Mouse (Mus musculus) lung, adult 18-20 months (tissue): ENCODE measurements around the gene Ank2.

Experiments used
- DNase-seq, 2 experiments: peaks; one replicate each; pipeline ENCODE4 v3.0.0; 2022; ENCODE audit warnings: mixed read lengths in 2 of 2

Ank2 gene

DNA sequence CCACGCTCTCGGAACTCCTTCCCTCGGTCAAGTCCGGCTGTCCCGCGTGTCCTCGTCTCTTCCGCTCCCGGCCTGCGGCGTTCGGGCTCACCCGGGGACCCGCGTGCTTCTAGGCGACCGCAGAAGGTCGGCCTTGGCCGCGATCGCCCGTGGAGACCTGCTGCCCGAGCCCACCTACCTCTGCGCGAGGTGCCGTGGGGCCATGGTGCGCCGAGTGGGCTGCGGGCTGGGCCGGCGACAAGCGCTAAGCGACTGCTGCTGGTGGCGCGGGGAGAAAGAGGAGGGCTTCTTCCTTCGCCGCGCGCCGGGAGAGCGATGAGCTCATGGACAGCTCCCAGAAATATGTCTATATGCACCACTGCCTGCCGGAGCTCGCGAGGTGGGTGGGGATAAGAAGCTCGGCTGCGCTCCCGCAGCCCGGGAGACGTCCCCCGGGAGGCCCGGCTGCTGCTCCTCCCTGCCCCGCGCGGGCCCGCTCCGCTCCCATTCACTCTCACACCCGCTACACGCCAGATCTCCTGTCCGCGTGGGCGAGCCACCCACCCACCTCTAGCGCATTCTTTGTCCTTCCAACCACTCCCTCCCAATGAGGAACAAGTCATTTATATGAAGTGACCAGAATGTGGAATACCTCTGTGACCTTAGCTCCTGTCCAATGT, at the start of gene Ank2:
Ank2 (minus strand) TSS at position 609 of the 659 bp plus-strand sequence.
- DNase-seq, result no peak

DNA sequence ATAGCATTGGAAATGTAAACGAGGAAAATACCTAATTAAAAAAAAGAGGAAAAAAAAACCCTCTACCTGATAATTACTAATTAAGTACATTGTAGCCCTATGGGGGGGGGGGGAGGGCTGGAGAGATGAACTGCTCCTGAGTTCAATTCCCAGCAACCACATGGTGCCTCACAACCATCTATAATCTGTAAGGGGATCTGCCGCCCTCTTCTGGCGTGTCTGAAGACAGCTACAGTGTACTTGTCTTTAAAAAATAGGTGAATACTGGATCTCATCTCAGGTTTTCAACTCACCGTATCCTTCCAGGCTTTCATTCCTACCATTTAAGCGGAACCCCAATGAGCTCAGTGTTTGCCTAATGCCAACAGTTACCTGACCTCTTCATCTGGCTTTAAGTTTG, 48.7 kb upstream of the Ank2 start:
- DNase-seq, result peak in 1 of 2 experiments; percentile 6

DNA sequence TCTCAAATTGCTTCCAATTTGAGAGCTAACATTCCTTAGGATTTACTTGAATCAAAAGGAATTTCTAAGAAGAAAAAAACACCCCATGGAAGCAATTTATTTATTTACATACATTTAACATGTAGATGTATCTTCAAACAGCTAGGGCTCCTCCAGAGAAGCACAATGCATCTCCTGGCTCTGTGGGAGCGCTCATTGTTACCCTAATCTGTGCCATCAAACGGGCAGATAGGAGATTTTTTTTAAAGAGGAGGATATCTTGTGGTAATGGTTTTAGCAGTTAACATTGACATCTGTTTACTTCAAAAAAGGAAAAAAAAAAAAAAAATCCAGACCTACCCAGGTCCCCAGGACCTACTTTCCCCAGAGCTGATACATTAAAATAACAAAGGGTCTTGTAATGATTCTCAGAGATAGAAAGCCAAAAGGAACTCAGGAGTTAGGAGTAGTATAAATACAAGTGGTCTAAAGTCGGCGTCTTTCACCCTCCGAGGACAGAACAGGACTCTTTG, 45.5 kb upstream of the Ank2 start:
- no peak for DNase-seq

DNA sequence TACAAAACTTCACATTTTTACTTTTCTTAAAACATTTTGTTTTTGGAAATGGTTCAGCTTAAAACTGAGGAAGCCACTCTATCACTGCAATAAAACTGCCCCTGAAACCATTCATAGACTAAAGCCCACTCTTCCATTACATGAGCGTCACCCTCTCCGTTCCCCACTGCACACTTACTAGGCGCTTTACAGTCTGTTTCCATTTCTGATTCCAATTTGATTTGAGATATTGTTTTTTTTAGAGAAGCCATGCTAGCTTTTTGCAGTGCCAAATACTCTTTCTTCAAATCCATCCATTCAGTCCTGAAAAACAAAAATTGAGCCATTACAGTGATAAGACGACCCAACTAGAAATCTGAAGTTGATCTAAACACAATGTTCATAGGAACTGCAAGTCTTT, 44.8 kb upstream of the Ank2 start:
- no peak for DNase-seq

DNA sequence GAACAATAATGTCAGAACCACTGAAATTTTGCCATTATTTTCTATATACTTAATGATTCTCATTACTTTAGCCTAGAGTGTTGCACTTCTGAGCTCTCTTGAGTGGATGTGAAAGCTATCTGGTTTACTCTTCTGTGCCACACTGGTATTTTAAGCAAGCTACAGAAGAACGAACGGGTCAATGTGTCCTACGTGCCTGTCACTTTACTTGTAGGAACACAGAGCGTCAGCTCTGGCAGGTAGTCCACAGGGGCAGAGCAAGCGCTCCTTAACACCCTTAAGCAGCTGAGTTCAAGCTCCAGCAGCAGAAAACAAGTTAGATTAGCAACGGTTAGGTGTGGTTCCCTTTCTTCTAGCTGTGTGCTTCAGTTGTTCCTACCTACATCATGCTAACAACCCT, 40.0 kb upstream of the Ank2 start:
- DNase-seq, result no peak

DNA sequence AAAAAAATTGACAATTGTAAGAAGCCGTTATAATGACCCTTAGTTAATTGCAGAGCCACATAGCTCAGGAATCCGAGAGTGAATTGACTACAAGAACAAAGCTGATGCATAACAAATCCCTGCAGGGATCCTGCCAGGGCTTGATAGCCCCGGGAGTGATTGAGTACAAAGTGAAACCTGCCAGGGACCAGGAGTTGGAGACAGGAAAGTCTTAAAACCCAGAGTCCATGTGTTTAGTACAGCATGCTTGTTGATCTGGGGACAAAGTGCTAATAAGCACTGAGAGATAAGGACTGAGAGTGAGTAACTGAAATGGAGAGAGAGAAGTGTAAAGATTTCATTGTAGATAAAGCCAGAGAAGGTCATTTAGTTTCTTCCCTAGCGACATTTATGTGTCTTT, 31.1 kb upstream of the Ank2 start:
- no peak for DNase-seq

DNA sequence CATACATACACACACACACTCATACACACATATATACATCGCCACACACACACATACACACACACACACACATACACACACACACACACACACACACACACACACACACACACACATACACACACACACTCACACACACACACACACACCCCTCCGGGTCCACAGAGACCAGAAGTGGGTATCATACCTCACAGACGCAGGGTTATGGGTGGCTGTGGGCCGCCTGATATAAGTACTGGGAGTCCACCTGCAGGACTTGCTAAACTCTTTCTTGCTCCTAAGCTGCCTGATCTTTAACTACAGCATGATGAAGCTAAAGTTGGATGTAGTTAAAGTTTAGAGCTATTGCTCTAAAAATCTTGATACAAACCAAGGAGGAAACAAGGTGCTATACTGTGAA, 30.7 kb upstream of the Ank2 start:
- DNase-seq, result no peak

DNA sequence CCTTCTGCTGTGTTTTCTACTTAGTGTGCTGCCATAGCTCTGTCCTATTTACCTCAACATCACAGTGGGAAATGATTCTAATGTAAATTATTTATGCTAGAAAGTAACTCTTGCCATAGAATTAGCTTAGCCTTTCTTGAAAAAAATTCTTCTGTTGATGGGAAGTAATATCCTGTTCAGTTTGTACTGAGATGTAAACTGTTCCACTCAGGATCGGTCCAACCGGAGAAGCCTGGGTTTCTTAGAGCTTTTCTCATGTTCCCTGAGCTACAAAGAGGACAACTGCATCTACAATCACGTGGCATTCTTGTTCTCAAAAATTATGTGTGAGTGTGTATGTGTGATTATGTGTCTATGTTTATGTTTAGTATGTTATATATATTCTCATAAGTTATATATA, 30.1 kb upstream of the Ank2 start:
- no peak for DNase-seq

DNA sequence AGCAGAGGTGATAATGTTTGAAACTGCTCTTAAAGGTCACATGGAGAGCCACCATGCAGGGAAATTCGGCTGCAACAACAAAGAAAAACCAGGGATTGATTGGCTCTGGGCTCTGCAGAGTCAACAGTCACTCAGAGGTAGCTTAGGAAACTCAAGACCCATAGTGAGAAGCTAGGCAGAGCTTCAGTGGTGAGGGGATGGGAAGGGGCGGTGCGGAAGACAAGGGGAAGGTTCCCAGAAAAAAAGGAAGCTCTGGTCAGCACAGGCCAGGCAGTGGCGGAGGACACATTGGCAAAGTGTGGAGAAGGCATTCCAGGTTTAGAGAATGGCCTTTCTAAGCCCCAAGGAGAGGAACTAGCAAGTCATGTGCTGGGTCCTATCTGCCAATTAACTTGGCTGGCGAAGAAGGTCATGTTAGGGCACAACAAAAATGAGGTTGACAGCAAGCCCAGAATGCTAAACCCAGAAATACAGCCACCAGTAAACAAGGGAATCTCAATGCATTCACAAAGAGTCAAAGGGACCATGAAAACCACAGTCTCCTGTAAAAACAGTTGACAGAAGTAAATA, 28.4 kb upstream of the Ank2 start:
- no peak for DNase-seq

DNA sequence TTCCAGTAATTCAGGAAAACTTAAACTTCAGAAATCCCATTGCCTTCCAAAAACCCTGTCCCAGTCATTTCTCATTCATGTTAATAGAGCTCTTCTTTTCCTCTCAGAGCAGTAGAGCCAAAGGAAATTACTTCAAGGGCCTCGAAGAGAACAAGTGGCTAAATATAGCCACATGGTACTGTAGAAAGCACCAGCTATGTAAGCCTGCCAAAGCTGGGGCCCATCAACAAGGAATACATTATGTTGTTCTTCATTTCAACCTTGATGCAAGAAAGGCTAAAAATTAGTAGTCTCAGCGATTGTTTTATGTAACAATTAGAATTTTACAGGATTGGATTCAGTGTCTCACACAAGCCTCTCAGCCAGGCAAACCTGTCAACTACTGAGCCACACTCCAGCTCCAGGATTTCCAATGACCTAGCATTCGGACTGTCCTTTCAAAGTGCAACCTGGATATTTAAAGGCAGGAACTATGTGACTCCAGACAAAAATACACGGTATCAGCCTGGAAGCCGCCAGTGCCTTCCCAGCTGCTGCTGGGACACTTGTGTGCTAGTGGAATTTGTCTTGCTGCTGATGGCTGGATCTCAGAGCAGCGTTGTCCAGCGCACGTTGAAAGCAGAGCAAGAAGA, 26.2 kb upstream of the Ank2 start:
- DNase-seq, result no peak

DNA sequence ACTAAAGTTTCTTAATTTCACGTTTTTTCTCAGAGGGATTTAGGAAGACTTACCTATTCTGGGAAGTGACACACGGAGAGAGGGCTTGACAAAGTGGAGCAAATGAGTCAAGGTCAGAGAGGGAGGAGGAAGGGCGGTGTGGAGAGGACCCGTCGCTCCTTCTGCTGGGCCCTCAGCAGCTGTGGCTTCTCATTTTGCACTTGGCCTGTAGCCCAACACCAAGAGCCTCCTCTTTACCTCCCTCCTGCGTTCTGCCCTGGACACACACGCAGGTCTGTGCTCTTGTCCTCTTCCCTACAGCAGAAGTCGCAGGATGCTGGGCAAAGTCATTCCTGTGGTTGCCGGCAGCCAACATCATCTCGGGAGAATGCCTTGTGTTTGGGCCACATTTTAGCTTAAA, 22.0 kb upstream of the Ank2 start:
- no peak for DNase-seq

DNA sequence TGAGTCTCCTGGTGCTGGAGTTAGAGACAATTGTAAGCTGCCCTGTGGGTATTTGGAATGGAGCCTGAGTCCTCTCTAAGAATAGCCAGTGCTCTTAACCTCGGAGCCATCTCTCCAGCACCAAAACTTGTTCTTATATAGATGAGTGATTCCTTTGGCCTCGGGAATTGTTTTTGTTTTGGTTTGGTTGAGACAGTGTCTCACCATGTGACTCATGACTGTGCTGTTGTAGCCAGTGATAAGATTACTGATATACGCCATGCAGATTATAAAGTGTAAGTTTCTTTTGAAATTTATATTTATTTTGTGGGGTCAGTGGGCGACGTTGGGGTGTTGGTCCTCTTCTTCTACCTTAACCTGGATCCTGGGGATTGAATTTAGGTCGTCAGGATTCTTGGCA, 21.1 kb upstream of the Ank2 start:
- no peak for DNase-seq

DNA sequence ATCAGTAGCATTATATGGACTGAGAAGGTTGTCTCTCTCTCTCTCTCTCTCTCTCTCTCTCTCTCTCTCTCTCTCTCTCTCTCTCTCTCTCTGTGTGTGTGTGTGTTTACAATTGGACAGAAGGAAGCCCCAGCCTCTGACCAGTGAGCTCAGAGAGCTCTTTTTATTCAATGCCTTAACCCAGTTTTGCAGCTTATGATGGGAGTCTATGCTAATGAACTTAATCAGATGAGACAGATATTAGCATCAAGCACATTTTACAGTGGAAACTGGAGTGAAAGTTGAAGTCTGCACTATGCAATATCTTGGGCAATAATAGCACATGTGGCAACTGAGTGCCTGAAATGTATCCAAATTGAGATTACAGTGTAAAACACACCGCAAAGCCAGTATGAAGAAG, 16.1 kb upstream of the Ank2 start:
- no peak for DNase-seq

DNA sequence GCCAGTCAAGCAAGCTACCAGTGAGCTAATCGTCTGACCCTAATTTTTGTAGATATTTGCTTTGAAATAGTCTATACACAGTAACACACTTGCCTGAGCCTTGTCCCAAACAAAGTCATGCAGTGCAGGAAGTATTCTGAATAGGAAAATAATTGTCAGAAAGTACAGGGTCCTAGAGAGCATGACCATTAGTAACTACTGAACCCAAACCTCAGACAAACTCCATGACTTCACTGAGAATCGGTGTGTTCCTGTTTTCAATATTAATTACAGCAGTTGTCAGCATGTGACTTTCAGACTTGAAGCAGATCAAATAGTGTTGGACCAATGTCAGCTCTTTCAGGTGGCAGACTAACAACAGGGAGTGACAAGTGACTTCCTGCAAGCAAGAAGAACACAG, 14.5 kb upstream of the Ank2 start:
- no peak for DNase-seq

DNA sequence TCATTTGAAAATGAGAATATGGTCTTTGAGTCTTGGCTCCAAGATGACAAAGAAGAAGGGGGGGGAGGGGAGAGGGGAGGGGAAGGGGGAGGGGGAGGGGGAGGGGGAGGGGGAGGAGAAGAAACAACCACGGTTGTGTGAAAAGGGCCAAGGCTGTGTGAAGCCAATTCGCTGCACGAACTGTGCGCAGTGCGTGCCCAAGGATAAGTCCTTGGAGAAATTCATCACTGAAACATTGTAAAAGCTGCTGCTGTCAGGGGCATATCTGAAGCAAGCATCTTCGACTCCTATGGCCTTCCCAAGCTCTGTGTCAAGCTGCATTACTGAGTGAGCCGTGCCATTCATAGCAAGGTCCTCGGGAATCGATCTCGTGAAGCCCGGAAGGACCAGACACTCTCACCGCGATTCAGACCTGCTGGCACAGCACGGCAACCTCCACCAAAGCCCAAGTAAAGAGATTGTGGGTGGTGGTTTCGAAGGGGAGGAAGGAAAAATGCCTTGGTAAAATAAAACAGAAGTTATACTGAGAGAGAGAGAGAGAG, 13.7 kb upstream of the Ank2 start:
- no peak for DNase-seq

DNA sequence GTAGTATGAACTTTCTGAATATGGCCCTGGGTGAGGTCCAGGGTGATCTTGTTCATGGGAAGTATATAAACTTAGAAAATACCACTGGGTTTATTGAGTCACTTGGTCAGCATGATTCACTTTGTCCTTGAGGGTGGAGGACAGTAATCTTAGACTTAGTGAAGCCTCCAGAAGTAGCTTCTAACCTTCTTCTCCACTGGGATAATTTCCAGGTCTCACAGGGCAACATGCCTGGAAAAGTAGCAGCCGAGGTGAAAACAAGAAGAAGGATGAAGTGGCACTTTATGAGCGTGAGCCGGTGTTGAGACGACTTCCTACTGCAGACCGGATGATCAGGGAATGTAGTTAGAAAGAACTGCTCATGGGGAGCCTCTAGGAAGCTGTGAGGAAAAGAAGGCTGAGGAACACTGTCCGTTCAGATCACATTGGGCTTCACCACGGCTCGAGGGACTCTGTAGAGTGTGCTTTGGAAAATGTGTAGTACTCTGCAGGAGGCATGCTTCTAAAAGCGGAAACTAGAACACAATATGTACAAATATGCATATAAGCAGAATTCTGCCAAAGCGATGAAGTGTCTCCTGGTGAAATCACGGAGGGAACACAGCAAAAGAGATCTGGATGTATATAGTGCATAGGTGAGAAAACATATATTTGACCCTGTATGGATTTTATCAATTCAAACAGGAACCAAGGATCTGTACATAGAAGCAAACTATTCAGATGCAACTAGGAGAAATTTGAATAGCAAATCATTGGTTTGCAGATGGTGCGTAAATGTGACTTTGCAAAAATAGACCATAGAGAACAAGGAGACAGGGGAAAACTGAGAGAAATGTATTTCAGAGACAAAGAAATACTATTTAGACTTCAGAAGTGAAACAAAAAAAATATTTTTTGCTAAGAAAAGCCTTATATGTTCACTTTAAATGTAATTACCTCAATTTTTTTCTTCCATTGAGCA, 12.9 kb upstream of the Ank2 start:
- no peak for DNase-seq

DNA sequence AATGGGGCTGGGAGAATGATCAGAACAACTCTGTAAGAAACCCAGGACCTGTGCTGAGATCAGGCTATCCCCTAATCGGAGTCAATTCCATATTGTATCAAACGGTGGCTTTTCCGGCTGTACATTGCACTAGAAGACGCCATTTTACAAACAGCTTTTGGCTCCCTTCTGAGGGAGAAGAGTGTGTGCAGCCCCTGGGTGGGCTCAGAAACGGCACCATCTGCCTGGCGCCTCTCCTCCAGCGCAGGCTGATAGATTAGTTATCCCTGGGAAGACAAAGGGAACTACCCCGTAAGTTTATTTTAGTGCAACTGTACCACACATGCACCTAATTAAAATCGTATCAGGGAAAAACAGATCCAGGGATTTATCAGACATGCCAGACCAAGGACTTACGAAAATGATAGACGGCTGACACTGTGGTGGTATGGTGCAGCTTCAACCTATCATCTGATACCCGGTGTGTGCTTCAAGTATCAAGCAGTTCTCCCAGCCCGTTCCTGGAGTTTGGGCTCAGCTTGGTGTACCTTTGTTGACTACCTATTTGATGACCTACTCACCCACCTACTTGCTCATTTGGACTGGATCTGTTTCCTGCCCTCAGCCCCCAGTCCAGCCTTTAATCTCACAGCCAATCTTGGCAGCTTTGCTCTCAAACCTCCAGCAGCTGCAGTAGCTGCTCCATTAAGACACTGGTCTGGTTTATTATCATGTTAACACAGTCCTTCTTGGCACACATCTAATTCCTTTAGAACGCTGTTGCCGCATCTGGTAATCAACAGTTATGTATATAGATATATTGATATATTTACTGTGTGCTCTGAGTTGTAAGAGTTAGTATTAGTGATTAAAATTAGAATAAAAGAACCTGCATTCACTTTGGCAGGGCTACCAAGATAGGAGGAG, 9.0 kb upstream of the Ank2 start:
- DNase-seq, result no peak

DNA sequence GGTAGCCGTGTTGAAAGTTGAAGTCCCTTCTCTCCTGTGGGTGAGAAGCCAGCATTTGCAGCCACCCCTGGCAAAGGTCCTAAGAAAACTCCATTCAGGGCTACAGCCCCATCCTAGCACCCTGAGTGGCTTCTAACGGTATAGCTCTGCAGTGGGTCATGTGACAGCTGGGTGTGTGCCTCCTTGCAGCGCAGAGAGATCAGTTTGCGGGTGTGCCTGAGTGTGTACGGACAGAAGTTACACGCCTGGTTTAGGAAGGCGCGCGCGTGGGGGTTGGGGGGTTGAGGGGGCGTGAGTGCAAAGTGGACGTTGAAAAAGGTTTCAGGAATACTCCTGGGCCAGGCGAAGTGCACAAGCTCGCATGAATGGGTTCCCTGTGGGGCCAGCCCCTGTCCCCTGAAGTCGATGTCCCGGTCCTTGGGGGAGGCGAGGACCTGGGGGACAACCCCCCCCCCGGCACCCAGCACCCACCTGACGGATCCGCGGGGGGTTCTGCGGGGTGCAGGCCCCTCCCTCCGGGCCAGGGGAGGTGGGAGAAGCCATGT, 881 bp downstream of the Ank2 start:
- DNase-seq, result no peak

DNA sequence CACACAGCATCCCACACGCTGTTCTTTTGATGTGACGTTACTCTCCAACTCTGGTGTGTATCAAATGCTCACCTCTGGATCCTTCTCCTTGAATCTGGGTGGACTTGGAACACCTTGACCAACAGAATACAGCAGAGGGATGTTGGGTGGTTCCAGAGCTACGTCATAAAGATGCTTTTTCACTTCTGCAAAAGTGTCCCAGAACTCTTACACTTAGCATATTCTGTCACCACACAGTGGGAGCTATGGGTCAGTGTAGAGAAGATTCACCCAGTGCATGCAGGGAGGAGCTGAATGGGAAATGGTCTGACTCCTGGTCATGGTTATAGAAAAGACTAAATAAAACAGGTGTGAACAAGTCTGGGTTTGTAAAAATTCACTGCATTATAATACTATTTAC, 6.5 kb downstream of the Ank2 start:
- DNase-seq, result no peak

DNA sequence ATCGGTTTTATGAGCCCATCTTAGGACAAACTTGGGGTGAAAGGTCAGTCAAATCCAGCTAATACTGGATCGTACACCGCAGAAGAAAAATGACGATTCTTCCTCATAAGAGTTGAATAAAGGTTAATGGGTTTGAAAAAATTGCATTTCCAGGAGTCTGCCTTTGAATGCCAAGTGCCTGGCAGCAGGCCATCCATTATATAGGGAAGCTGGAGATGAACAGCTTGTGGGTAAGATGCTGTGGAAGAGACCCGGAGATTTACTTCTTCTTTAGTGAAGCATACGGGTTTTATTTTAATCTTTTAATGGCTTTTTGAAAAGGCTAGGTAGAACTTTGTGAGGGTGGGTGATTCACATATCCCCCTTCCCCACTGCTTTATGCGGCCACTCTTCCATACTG, 11.8 kb downstream of the Ank2 start:
- no peak for DNase-seq

DNA sequence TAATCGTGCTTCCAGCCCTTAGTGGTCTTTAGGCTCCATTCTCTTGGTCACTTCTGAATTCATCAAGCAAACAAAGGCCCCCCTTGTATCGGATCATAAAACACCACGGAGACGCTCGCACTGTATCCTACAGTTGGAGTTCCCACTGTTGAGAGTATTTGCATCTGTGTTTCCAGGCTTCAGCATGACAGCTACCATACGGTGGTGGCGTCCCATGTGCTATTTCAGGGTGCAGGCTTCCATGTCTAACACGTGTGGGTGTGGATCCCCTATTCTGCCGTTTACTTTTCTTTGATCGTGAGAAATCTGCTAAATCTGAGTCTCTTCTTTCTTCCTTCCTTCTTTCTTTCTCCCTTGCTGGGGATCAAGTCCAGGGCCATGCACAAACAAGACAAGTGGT, 14.0 kb downstream of the Ank2 start:
- DNase-seq, result no peak

DNA sequence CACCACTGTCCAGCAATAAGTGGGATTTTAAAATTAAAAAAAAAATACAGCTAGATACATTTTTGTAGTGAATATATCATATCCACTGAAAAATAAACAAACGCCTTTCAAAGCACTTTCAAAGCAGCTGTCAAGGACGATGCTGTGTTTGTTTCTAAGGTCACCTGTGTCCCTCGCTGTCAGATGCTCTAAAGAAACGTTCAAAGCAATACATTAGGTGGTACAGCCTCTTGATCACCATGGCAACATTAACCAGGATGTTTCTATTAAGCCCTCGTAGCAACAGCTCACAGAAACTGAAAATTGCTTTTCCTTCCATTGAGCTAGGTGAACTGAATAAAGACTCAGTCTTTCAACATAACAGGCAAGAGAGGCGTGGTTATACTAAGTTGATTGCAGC, 17.5 kb downstream of the Ank2 start:
- DNase-seq, result no peak
